Mouse (Mus musculus) urinary bladder, postnatal 14 days (tissue): Measurements from ENCODE around the gene Zswim3.
A peak's percentile ranks its signal among the peaks of the same experiment; 100 is the strongest.
"Not testable (repeated sequence)": the region's sequence is repeated elsewhere in the genome, so short reads cannot be mapped to it uniquely, and the experiment has no call there.

Experiments
- DNase-seq: peaks from one replicate; pipeline ENCODE4 v3.0.0; 2021; ENCODE audit warnings: low spot score

Gene Zswim3

GRCm38 (mm10) chr2:164781876-164782275 is 23.0 kb upstream of the Zswim3 start:
- no peak for DNase-seq

GRCm38 (mm10) chr2:164783926-164784581 is 20.8 kb upstream of the Zswim3 start:
- DNase-seq: no peak

- DNase-seq: no peak
These were observed 20.0 kb upstream of the Zswim3 start for GRCm38 (mm10) chr2:164784869-164785420.

GRCm38 (mm10) chr2:164785481-164786387 is 19.2 kb upstream of the Zswim3 start, which contains the start of gene Snx21:
Snx21 (plus strand) TSS chr2:164785823.
- peak; percentile 92 for DNase-seq

GRCm38 (mm10) chr2:164786388-164786885 is 18.5 kb upstream of the Zswim3 start:
- DNase-seq: no peak

- no peak for DNase-seq
These were observed 17.9 kb upstream of the Zswim3 start for GRCm38 (mm10) chr2:164787032-164787431.

- DNase-seq: no peak
These were observed 17.1 kb upstream of the Zswim3 start for GRCm38 (mm10) chr2:164787779-164788178.

- no peak for DNase-seq
These were observed 16.5 kb upstream of the Zswim3 start for GRCm38 (mm10) chr2:164788411-164788810.

- no peak for DNase-seq
These were observed 14.4 kb upstream of the Zswim3 start for GRCm38 (mm10) chr2:164790451-164790850.

GRCm38 (mm10) chr2:164791841-164792261 is 13.0 kb upstream of the Zswim3 start:
- no peak for DNase-seq

GRCm38 (mm10) chr2:164792400-164793190 is 12.3 kb upstream of the Zswim3 start:
- DNase-seq: no peak

- DNase-seq: peak; percentile 57
These were observed 11.7 kb upstream of the Zswim3 start for GRCm38 (mm10) chr2:164793236-164793635.

GRCm38 (mm10) chr2:164793772-164794171 is 11.1 kb upstream of the Zswim3 start:
- no peak for DNase-seq

GRCm38 (mm10) chr2:164794293-164794692 is 10.6 kb upstream of the Zswim3 start:
- DNase-seq: peak; percentile 83

GRCm38 (mm10) chr2:164795868-164796267 is 9.0 kb upstream of the Zswim3 start:
- no peak for DNase-seq

- DNase-seq: not testable (repeated sequence)
These were observed 6.3 kb upstream of the Zswim3 start for GRCm38 (mm10) chr2:164798554-164798953.

GRCm38 (mm10) chr2:164800252-164801004 is 4.5 kb upstream of the Zswim3 start:
- DNase-seq: no peak

GRCm38 (mm10) chr2:164803201-164803920 is 1.5 kb upstream of the Zswim3 start:
- no peak for DNase-seq

- no peak for DNase-seq
These were observed 981 bp upstream of the Zswim3 start for GRCm38 (mm10) chr2:164803921-164804313.

GRCm38 (mm10) chr2:164805332-164805718 is 427 bp downstream of the Zswim3 start:
- no peak for DNase-seq
